Mouse (Mus musculus) splenic B cell, adult 2 months (primary cell): ENCODE results near the gene Snu13.
A peak's percentile ranks its signal among the peaks of the same experiment; 100 is the strongest.

Experiments used
- DNase-seq: peaks from one replicate; pipeline ENCODE4 v3.0.0-alpha.2; 2011; ENCODE audit warnings: low read depth, low spot score
- H3K27me3 ChIP-seq: 2 replicates; pipeline ENCODE4 v1.6.1; 2012; ENCODE audit warnings: mild to moderate bottlenecking, low read length, moderate library complexity, mixed read lengths; ENCODE audit not compliant: control insufficient read depth, poor library complexity, insufficient read depth, severe bottlenecking
- H3K36me3 ChIP-seq: 2 replicates; pipeline ENCODE4 v1.6.1; 2012; ENCODE audit warnings: mild to moderate bottlenecking, low read length, moderate library complexity, mixed read lengths; ENCODE audit not compliant: control insufficient read depth, poor library complexity, insufficient read depth, severe bottlenecking

The Snu13 gene

GRCm38 (mm10) chr15:82015392-82016100 lies 31.9 kb downstream of the Snu13 start:
- peak; percentile 38 for DNase-seq
- H3K36me3 ChIP-seq, result no peaks in the 10 kb centered on the region
- H3K27me3 ChIP-seq, result no peaks in the 10 kb centered on the region

GRCm38 (mm10) chr15:82014745-82015391 lies 32.5 kb downstream of the Snu13 start:
- DNase-seq, result peak; percentile 26
- H3K27me3 ChIP-seq, result no peaks in the 10 kb centered on the region
- H3K36me3 ChIP-seq, result no peaks in the 10 kb centered on the region

- Histone ChIP-seq H3K27me3 (no peaks in the 10 kb centered on the region), H3K36me3 (no peaks in the 10 kb centered on the region)
- DNase-seq, result no peak
Observed at GRCm38 (mm10) chr15:82011947-82012346, 35.5 kb downstream of the Snu13 start.

GRCm38 (mm10) chr15:82004257-82004656 lies 43.1 kb downstream of the Snu13 start:
- Histone ChIP-seq H3K36me3 (peaks cover 8% of the 10 kb centered on the region; the same call in 1 of the 2 replicates), H3K27me3 (no peaks in the 10 kb centered on the region)
- DNase-seq, result no peak

- DNase-seq, result no peak
- Histone ChIP-seq H3K27me3 (no peaks in the 10 kb centered on the region), H3K36me3 (peaks cover 7% of the 10 kb centered on the region)
Observed at GRCm38 (mm10) chr15:81993992-81994391, 53.4 kb downstream of the Snu13 start.

GRCm38 (mm10) chr15:81990549-81990948 lies 56.8 kb downstream of the Snu13 start:
- no peak for DNase-seq
- Histone ChIP-seq H3K27me3 (no peaks in the 10 kb centered on the region), H3K36me3 (peaks cover 2% of the 10 kb centered on the region)
